Mouse (Mus musculus): ENCODE results near the gene Htra1.

- no peak for TF ChIP-seq CTCF (IDR thresholded peaks at IDR 0.05)
- no peak for TF ChIP-seq EP300 (IDR thresholded peaks at IDR 0.05; ENCODE audit: insufficient read depth, low read depth, low read length)
- no peak for TF ChIP-seq POLR2A (IDR thresholded peaks at IDR 0.05; ENCODE audit: insufficient read depth, low read depth, low read length)
Measured at GRCm38 (mm10) chr7:131001976-131002726, 66.2 kb downstream of the Htra1 start.
